Mouse (Mus musculus) brain, embryonic 14.5 days (tissue): ENCODE measurements at regions not wholly inside any gene's neighbourhood (a gene's known extent, or its start where the extent isn't known, plus 50 kb on each side); places are given as distances from the start of the nearest gene placed in this dataset.
A peak's percentile ranks its signal among the peaks of the same experiment; 100 is the strongest.

ENCODE experiments used
- DNase-seq: peaks from one replicate; pipeline ENCODE4 v3.0.0-alpha.2; 2011; ENCODE audit warnings: low read depth
- CTCF ChIP-seq: fragments of 200-500 bp; IDR thresholded peaks from 2 replicates; pipeline ENCODE4 v1.5.1; 2012; ENCODE audit warnings: inconsistent platforms, mild to moderate bottlenecking, moderate library complexity, borderline replicate concordance; ENCODE audit not compliant: insufficient read depth, insufficient read length; ENCODE audit errors: extremely low read depth
- POLR2A ChIP-seq: fragments of 200-500 bp; IDR thresholded peaks from 2 replicates; pipeline ENCODE4 v1.6.1; 2012; ENCODE audit warnings: mild to moderate bottlenecking, inconsistent platforms, borderline replicate concordance; ENCODE audit not compliant: poor library complexity, insufficient read depth, insufficient read length, severe bottlenecking; ENCODE audit errors: extremely low read depth

- TF ChIP-seq POLR2A (no peak), CTCF (no peak)
- DNase-seq: no peak
Observed at GRCm38 (mm10) chr14:45766582-45766981, 108.6 kb upstream of the Ddhd1 start.

- peak; percentile 85 for DNase-seq
- peak; percentile 89 for TF ChIP-seq CTCF
- no peak for TF ChIP-seq POLR2A
Observed at GRCm38 (mm10) chr14:45772665-45773277, 114.8 kb upstream of the Ddhd1 start.

- DNase-seq: peak; percentile 18
- no peak for TF ChIP-seq CTCF
- TF ChIP-seq POLR2A: no peak
Observed at GRCm38 (mm10) chr14:45773326-45773725, 115.4 kb upstream of the Ddhd1 start.

GRCm38 (mm10) chr14:45781850-45782249 lies 123.9 kb upstream of the Ddhd1 start:
- TF ChIP-seq CTCF: no peak
- TF ChIP-seq POLR2A: no peak
- no peak for DNase-seq

GRCm38 (mm10) chr14:45794980-45795379 lies 137.0 kb upstream of the Ddhd1 start:
- TF ChIP-seq CTCF: no peak
- TF ChIP-seq POLR2A: no peak
- no peak for DNase-seq

GRCm38 (mm10) chr14:45796665-45797319 lies 138.8 kb upstream of the Ddhd1 start:
- no peak for DNase-seq

GRCm38 (mm10) chr14:45797320-45797696 lies 139.4 kb upstream of the Ddhd1 start:
- TF ChIP-seq CTCF (no peak), POLR2A (no peak)
- no peak for DNase-seq

More at GRCm38 (mm10) chr14:45796665-45797319, 138.8 kb upstream of the Ddhd1 start:
- TF ChIP-seq POLR2A (no peak), CTCF (no peak)

- no peak for DNase-seq
- no peak for TF ChIP-seq CTCF
- TF ChIP-seq POLR2A: no peak
Observed at GRCm38 (mm10) chr14:45799286-45799685, 141.3 kb upstream of the Ddhd1 start.

- TF ChIP-seq POLR2A: no peak
- no peak for TF ChIP-seq CTCF
- DNase-seq: no peak
Observed at GRCm38 (mm10) chr14:45805950-45806349, 148.0 kb upstream of the Ddhd1 start.

- peak; percentile 27 for DNase-seq
- TF ChIP-seq POLR2A (no peak), CTCF (no peak)
Observed at GRCm38 (mm10) chr14:45806726-45807280, 148.9 kb upstream of the Ddhd1 start.

GRCm38 (mm10) chr14:45807767-45808166 lies 149.8 kb upstream of the Ddhd1 start:
- DNase-seq: no peak
- no peak for TF ChIP-seq POLR2A
- TF ChIP-seq CTCF: no peak

- DNase-seq: no peak
- TF ChIP-seq POLR2A: no peak
- no peak for TF ChIP-seq CTCF
Observed at GRCm38 (mm10) chr14:45809491-45809890, 151.5 kb upstream of the Ddhd1 start.
